Mouse (Mus musculus) heart, adult 2 months (tissue): ENCODE data around the gene Jak1. TPM values are rescaled to one million over a fixed set of nuclear protein-coding genes. Genes with fewer than 3 reads are reported as not detected.

Experiments used
- DNase-seq, 2 experiments: peaks; one replicate each; pipeline ENCODE4 v3.0.0; 2021
- H3K27ac ChIP-seq: fragments of 200-600 bp; 2 replicates; pipeline ENCODE4 v1.8.1; 2022
- H3K27me3 ChIP-seq: fragments of 200-500 bp; 2 replicates; pipeline ENCODE4 v1.6.1; 2012; ENCODE audit warnings: mild to moderate bottlenecking, low read length, inconsistent platforms, mixed read lengths; ENCODE audit not compliant: control insufficient read depth, insufficient read depth
- H3K36me3 ChIP-seq: fragments of 200-500 bp; 2 replicates; pipeline ENCODE4 v1.6.1; 2012; ENCODE audit warnings: low read length, inconsistent platforms; ENCODE audit not compliant: control insufficient read depth, insufficient read depth
- H3K4me1 ChIP-seq: fragments of 200-500 bp; 2 replicates; pipeline ENCODE4 v1.6.1; 2011; ENCODE audit warnings: low read length; ENCODE audit not compliant: control insufficient read depth, insufficient read depth
- H3K4me3 ChIP-seq: fragments of 200-600 bp; 2 replicates; pipeline ENCODE4 v1.8.1; 2022
- H3K79me2 ChIP-seq: fragments of 200-500 bp; replicated peaks from 2 replicates; pipeline ENCODE4 v1.6.1; 2012; ENCODE audit warnings: mild to moderate bottlenecking, inconsistent platforms, low read length, moderate library complexity, mixed read lengths; ENCODE audit not compliant: control insufficient read depth, insufficient read depth
- H3K9ac ChIP-seq: fragments of 200-500 bp; 2 replicates; pipeline ENCODE4 v1.6.1; 2012; ENCODE audit warnings: low read depth, mild to moderate bottlenecking, control low read depth, inconsistent platforms, low read length, mixed read lengths
- CTCF ChIP-seq: fragments of 200-600 bp; IDR thresholded peaks from 2 replicates; pipeline ENCODE4 v1.8.1; 2022; ENCODE audit warnings: antibody characterized with exemption, mild to moderate bottlenecking, moderate library complexity
- EP300 ChIP-seq: fragments of 200-500 bp; IDR thresholded peaks from 2 replicates; pipeline ENCODE4 v1.6.1; 2011; ENCODE audit warnings: low read depth, low read length, control low read depth; ENCODE audit not compliant: insufficient read depth
- POLR2A ChIP-seq: fragments of 200-500 bp; IDR thresholded peaks from 2 replicates; pipeline ENCODE4 v1.6.1; 2011; ENCODE audit warnings: mild to moderate bottlenecking, low read depth, low read length, control low read depth; ENCODE audit not compliant: insufficient read depth
- WGBS: fragments of 180-500 bp; shearing (Covaris S2); methylation state at CpG from one replicate; pipeline ENCODE4 v1.1.7; 2018; 5-methylcytosine and 5-hydroxymethylcytosine counted together
- intact Hi-C: fragments of 180-260 bp; cut with DNase I; formaldehyde crosslinking; loops from one replicate; pipeline ENCODE4 v1.15.1; 2025
- polyA plus RNA-seq: library from polyadenylated mRNA; depleted of rRNA; stranded (reverse); fragments of >200 nt; gene quantifications from 2 replicates; pipeline ENCODE4 v1.2.3, GENCODE M21; 2012
- total RNA-seq, 2 experiments: library from RNA; stranded (reverse); gene quantifications; 2 replicates each; pipeline ENCODE4 v1.2.3; 2021

The Jak1 gene
- total and polyA plus RNA-seq, 3 experiments: 30.9 to 95.4 (median 86.7) TPM

GRCm38 (mm10) chr4:101177796-101178195, 87.3 kb downstream of the Jak1 start:
- H3K27ac ChIP-seq: no peak overlapping the region
- H3K4me1 ChIP-seq: peaks cover 13% of the 10 kb centered on the region
- TF ChIP-seq CTCF (no peak), POLR2A (no peak), EP300 (no peak)
- no peak for DNase-seq
- H3K79me2 ChIP-seq: no peaks in the 10 kb centered on the region
- H3K4me3 ChIP-seq: no peak overlapping the region
- H3K27me3 ChIP-seq: no peaks in the 10 kb centered on the region
- intact Hi-C loops: no loop called here
- 83% methylated on average over 3 of the region's 3 CpGs for WGBS
- H3K36me3 ChIP-seq: peaks cover 34% of the 10 kb centered on the region
- H3K9ac ChIP-seq: no peak overlapping the region

- Histone ChIP-seq H3K4me3 (no peak overlapping the region), H3K36me3 (peaks cover 30% of the 10 kb centered on the region), H3K27me3 (no peaks in the 10 kb centered on the region), H3K4me1 (peaks cover 10% of the 10 kb centered on the region), H3K27ac (peak overlapping the region; percentile 57), H3K9ac (no peak overlapping the region), H3K79me2 (no peaks in the 10 kb centered on the region)
- intact Hi-C loops: no loop called here
- 29% methylated on average over 6 of the region's 6 CpGs for WGBS
- DNase-seq: peak in 1 of 2 experiments; percentile 64
- no peak for TF ChIP-seq CTCF
- peak; percentile 84 for TF ChIP-seq EP300
Measured at GRCm38 (mm10) chr4:101176123-101176522, 89.0 kb downstream of the Jak1 start.

- Histone ChIP-seq H3K9ac (no peak overlapping the region), H3K4me3 (no peak overlapping the region), H3K79me2 (no peaks in the 10 kb centered on the region), H3K4me1 (peaks cover 7% of the 10 kb centered on the region), H3K27me3 (no peaks in the 10 kb centered on the region), H3K36me3 (peaks cover 20% of the 10 kb centered on the region), H3K27ac (no peak overlapping the region)
- intact Hi-C loops: no loop called here
- no peak for DNase-seq
- 91% methylated on average over 10 of the region's 10 CpGs for WGBS
- no peak for TF ChIP-seq CTCF
- no peak for TF ChIP-seq EP300
- no peak for TF ChIP-seq POLR2A
Measured at GRCm38 (mm10) chr4:101174916-101175625, 90.0 kb downstream of the Jak1 start.

GRCm38 (mm10) chr4:101172738-101173137, 92.3 kb downstream of the Jak1 start:
- TF ChIP-seq POLR2A (no peak), EP300 (no peak), CTCF (no peak)
- H3K27me3 ChIP-seq: no peaks in the 10 kb centered on the region
- no peak overlapping the region for H3K9ac ChIP-seq
- H3K27ac ChIP-seq: no peak overlapping the region; the same call in 1 of the 2 replicates
- DNase-seq: peak in 1 of 2 experiments; percentile 50
- H3K79me2 ChIP-seq: no peaks in the 10 kb centered on the region
- H3K4me1 ChIP-seq: peaks cover 5% of the 10 kb centered on the region
- H3K4me3 ChIP-seq: no peak overlapping the region
- peaks cover 13% of the 10 kb centered on the region for H3K36me3 ChIP-seq
- intact Hi-C loops: no loop called here
- 46% methylated on average over 2 of the region's 2 CpGs for WGBS

- Histone ChIP-seq H3K79me2 (no peaks in the 10 kb centered on the region), H3K4me1 (peaks cover 2% of the 10 kb centered on the region; the same call in 1 of the 2 replicates), H3K27ac (no peak overlapping the region), H3K4me3 (no peak overlapping the region), H3K27me3 (no peaks in the 10 kb centered on the region), H3K9ac (no peak overlapping the region), H3K36me3 (peaks cover 3% of the 10 kb centered on the region)
- intact Hi-C loops: loop anchor here (2.0 to 10.0 kb wide), 4 partner anchors 151 to 287 kb away; no protein-coding TSS in a partner anchor
- peak; percentile 89 for TF ChIP-seq CTCF
- TF ChIP-seq EP300: 0 out of 2 replicates have a peak, but pooled peaks have one; percentile 18
- TF ChIP-seq POLR2A: no peak
- 54% methylated on average over 6 of the region's 6 CpGs for WGBS
- peak in 1 of 2 experiments; percentile 58 for DNase-seq
Measured at GRCm38 (mm10) chr4:101168189-101168778, 96.8 kb downstream of the Jak1 start.

GRCm38 (mm10) chr4:101167777-101168176, 97.3 kb downstream of the Jak1 start:
- H3K27ac ChIP-seq: no peak overlapping the region
- no peaks in the 10 kb centered on the region for H3K27me3 ChIP-seq
- no peak overlapping the region for H3K9ac ChIP-seq
- TF ChIP-seq CTCF (no peak), POLR2A (no peak), EP300 (no peak)
- H3K4me3 ChIP-seq: no peak overlapping the region
- intact Hi-C loops: loop anchor here (2.0 to 10.0 kb wide), 4 partner anchors 151 to 287 kb away; no protein-coding TSS in a partner anchor
- H3K4me1 ChIP-seq: peaks cover 2% of the 10 kb centered on the region; the same call in 1 of the 2 replicates
- no peaks in the 10 kb centered on the region; the same call in none of the 2 replicates for H3K36me3 ChIP-seq
- no peak for DNase-seq
- WGBS: 94% methylated on average over 1 of the region's 1 CpGs
- H3K79me2 ChIP-seq: no peaks in the 10 kb centered on the region
